Mouse (Mus musculus): ENCODE measurements around the gene Cdk6.

- TF ChIP-seq POLR2A (IDR thresholded peaks at IDR 0.05; ENCODE audit: insufficient read length, low read depth) = no peak
- TF ChIP-seq TCF3 (IDR thresholded peaks at IDR 0.05; ENCODE audit: insufficient read length, low read depth) = no peak
Observed at GRCm38 (mm10) chr5:3371212-3371611, 29.9 kb downstream of the Cdk6 start.

Data from myocyte (in vitro differentiated cells).